Mouse (Mus musculus) CD4-positive helper T cell, adult 2 months (primary cell): ENCODE data around the gene Soat2.

Source experiments
- DNase-seq: peaks from one replicate; pipeline ENCODE4 v3.0.0-alpha.2; 2012; ENCODE audit warnings: low read depth, missing footprints, low spot score

The Soat2 gene

DNA sequence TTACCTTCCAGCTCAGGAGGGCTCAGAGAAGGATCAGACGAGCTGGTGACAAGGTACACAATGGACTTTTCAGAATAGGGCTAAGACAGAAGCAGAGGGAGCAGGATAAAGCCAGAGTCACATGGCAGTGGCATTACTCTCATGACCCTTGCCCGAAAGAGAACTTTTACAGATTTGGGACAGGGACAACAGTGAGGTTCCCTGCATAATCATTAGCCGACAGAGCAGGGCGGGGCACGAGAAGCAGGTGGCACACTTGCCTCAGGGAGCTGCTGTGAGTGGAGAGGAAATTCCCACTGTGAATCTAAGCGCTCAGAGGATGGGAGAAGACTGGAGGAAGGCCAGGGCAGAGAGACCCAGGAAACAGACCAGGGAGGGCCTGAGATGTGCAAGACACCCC, 38.6 kb downstream of the Soat2 start:
- DNase-seq = no peak

DNA sequence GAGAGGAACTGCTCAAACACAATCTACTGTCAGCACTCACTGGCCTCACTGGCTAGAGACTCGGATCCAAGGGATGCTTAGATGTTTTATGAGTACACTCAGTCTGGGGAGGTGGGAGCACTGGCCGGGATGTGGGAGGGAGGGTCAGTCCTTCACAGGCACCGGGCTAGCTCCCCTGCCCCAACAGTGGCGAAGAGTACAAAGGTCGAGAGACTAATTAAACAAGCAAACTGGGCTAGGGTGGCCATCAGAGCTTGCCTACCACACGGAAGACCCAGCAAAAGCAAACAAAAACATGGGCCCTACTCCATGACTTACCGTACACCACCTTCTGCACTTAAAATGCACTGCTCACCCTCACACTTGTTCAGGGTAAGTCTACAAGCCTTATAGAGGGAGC, 41.4 kb downstream of the Soat2 start:
- no peak for DNase-seq

- DNase-seq = no peak
These were observed 42.0 kb downstream of the Soat2 start for GRCm38 (mm10) chr15:102192271-102192812.

DNA sequence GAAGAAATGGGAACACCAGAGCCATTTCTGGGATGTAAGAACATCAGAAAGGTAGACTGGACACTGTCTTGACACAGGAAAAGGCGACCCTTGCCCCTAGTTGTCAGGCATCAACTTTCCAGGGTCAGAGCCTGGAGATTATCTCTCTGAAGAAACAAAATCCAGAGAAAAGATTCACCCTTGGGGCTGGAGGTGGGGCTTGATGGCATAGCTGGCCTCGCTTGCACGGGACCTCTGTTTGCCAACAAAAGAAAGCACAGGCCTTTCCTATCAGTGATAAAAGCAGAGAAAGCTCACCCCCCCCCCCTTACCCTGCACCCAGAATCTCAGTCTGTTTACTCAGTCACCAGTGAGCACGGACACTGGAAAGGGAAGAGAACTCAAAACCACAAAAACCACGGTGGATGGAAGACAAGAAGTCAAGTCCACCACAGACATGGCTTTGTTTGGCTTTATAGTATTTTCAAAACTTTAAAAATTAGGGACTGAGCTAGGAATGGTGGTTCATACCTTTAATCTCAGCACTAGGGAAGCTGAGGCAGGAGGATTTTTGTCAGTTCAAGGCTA, 42.6 kb downstream of the Soat2 start:
- DNase-seq = no peak

DNA sequence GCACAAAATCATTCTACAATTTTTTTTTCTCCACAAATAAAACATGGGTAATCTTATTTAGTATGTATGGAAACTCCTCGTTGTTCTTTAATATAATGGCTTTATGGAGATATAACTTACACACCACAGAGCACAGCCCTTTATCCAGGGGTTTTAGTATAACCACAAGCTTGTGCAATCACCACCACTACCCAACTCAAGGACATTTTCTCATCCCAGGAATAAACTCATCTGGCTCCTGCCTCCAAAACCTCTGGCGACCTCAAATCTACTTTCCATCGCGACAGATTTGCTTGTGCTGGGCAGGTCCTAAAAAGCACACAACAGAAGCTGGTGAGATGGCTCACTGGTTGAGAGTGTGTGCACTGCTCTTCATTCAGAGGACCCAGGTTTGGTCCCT, 43.3 kb downstream of the Soat2 start:
- DNase-seq = no peak

- DNase-seq = no peak
These were observed 44.1 kb downstream of the Soat2 start for GRCm38 (mm10) chr15:102194439-102194838.

DNA sequence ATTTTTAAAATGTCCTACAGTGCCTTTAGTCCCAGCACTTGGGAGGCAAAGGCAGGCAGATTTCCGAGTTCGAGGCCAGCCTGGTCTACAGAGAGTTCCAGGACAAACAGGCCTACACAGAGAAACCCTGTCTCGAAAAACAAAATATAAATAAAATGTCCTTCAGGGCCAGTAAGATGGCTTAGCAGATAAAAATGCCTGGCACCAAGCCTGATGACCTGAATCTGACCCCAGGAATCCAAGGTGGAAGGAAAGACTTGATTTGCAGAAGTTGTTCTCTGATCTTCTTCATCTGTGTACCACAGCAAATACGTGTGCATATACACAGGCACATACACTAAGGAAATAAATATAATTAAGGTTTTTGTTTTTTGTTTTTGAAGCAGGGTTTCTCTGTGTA, 45.0 kb downstream of the Soat2 start:
- DNase-seq = no peak

GRCm38 (mm10) chr15:102198841-102199240, 48.5 kb downstream of the Soat2 start:
- no peak for DNase-seq

DNA sequence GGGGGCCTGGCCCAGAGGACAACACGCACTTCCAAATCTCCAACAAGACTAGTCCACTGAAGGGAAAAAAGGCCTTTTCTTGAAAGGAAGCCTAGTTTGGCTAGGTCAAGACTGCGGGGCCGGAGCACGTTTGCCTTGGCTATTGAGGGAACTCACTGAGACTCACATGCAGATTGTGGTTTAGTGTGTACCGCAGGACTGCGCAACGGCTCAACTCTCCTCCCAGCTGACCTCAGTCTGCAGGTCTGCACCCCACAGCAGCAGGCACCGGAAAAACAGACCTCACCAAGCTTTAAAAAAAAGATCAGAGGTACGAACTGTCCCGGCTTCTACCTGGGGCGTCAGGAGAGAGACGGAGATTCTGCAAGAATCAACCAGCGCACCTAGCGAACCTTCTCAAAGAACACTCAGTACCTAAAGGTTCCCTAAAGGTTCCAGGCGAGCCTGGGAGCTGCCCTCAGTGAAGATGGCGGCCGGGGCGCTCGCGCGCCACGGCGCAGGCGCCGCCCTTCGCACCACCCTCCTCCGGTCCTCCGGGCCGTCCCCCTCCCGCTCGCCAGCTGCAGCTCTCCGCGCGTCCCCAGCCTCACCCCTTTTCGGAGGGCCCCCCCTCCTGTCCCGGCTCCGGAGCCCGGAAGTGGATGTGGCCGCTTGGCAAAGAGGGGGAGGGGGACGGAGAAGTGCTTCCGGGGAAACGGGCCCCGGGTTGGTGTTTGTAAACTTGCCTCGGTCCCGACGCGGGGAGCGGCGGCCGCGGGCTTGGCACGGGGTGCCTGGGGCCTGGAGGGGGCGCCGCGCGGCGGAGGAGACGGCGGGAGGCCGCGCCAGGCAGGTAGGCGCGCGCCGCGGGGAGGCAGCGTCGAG, 52.9 kb downstream of the Soat2 start, which contains the start of gene Zfp740:
Zfp740 (plus strand) TSS at position 279 of the 864 bp plus-strand sequence.
- DNase-seq = peak; percentile 98

GRCm38 (mm10) chr15:102203835-102204381, 53.6 kb downstream of the Soat2 start:
- peak; percentile 83 for DNase-seq

DNA sequence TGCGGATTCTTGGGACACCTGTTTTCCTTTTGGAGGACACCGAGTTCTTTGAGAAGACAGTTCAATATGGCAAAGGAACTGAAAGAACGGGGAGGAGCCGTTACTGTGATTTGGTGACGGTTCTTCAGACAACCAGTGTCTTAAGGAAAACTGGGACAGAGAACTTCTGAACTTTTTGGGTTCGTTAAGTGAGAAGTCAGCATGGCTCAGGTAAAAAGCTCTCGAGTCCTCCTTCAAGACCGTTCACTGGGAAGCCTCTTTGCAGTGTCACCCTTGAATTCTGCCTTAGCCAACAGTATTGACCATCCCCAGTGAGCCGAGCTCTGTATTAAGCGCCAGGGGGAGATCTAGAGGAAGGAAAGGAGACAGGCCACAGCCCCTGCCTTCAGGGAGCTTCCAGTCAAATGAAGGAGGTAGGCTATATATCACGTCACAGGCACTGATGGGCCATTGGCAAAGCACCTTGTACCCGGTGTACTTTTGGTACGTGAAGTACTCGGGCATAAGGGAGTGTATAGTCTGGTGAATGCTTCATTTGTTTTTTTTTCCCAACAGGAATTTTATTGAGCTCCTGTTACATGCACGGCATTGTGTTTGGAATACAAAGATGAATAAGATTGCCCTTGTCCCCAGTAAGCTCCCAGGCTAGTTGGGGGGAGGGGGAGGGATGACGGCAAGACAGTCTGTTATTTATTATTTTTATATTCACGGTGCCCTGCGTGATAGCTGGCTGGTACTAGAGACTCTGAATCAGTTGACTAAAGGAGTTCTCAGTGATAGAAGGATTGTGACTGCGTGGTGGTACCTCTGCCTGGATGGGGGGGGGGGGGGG, 54.6 kb downstream of the Soat2 start, which contains the start of gene Csad:
Csad (minus strand) TSS at position 51 of the 832 bp plus-strand sequence.
- DNase-seq = no peak

DNA sequence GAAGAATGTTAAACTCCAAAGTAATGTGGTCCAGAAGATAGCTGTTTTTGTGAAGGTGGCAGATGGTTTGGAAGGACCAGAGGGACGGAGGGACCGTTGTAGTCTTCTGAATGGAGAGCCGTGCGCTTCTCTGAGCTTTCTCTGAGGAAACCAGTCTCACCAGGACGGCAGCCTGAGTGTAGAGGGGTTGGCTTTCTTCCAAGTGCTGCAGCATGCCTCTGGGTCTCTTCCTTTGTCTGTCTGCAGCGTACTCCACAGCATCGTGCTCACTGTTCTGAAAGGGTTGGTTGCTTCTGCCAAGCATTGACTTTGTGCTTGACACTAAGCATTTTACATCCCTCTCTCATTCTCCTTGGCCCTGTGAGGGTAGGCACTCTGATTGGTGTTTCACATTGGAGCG, 55.5 kb downstream of the Soat2 start:
- DNase-seq = peak; percentile 54

GRCm38 (mm10) chr15:102207351-102207750, 57.0 kb downstream of the Soat2 start:
- DNase-seq = no peak

DNA sequence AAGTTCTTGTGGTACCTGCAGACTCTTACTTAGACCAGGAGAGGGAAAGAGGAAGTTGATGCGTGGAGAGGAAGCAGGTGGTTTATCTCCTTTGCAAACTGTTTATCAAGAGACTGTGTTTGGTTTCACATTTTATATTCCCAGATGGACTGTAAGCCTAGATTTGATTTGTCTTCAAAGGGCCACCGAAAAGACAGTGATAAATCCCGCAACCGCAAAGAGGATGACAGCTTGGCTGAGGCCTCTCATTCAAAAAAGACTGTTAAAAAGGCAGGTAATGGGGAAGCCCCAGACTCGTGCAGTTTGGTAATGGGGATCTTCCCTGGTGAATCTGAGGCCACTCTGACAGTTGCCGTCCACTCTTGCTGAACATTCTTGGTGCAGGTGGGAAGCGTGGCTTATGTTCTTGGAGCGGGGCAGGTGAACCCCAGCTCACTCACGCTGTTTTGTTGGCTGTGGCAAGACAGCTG, 57.8 kb downstream of the Soat2 start:
- peak; percentile 55 for DNase-seq

DNA sequence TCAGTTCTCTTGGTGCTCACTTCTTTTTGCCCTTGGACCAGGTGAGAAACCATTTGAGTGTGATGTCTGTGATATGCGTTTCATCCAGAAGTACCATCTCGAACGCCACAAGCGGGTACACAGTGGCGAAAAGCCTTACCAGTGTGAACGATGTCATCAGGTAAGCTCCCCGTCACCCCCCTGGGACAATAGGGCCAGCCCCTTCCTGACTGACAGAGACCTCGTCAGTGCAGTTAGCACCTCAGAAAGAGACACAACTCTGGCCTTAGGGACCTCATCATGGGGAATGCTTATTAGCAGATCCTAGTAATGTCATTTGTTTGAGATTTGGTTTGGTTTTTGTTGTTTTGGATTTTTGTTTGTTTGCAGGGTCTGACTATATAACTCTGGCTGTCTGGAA, 58.8 kb downstream of the Soat2 start:
- DNase-seq = no peak

DNA sequence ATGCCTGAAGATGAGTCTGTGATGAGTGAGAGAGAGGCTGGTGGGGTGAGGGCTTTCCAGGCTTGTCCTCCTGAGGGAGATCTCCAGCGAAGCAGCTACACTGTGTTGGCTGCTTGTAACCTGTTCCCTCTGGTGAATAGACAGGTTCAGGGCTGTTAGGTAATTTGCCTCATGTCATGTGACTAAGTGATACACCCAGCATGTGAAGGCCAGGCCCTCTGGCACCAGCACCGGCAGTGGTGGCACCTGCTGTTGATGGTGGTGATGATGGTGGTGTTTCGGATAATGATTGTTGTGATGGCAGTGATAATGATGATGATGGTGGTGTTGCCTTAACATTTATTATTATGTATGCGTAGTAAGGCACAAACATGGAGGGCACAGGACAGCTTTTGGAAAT, 60.5 kb downstream of the Soat2 start:
- DNase-seq = no peak

GRCm38 (mm10) chr15:102211895-102212294, 61.6 kb downstream of the Soat2 start:
- DNase-seq = no peak
